Mouse (Mus musculus): ENCODE measurements around the gene 1700024G13Rik.

1700024G13Rik gene

GRCm38 (mm10) chr14:32332515-32333445 is 55.4 kb downstream of the 1700024G13Rik start:
- in situ Hi-C loops (cut with MboI; ENCODE audit: low sequenced_read_pairs): no loop called here

GRCm38 (mm10) chr14:32327366-32327765 is 60.8 kb downstream of the 1700024G13Rik start:
- in situ Hi-C loops (cut with MboI; ENCODE audit: low sequenced_read_pairs): no loop called here
